ENCODE assay signal across 26 mouse cellular contexts in genomic region chr2:49789078-49789477, GRCm38 (mm10). TPM values are rescaled to one million over a fixed set of nuclear protein-coding genes. Genes with fewer than 3 reads are reported as not detected.
DNase-seq lines count a peak whose midpoint lies in the region; ATAC-seq lines count a peak whose summit lies in the region.
"Had no signal": no experiment of that assay in that cellular context is flagged by ENCODE, and none has a peak within 500 bp of the region (broad histone marks: within the 10 kb centered on the region; RNA-seq: fewer than 3 reads in every experiment).

No protein-coding gene starts in this region.

- 69% methylated on average over 6 of the region's 6 CpGs for WGBS in embryonic facial prominence, embryonic 15.5 days
- WGBS in embryonic facial prominence, embryonic 10.5 days: 81% methylated on average over 6 of the region's 6 CpGs
- 38% methylated on average over 6 of the region's 6 CpGs for WGBS in heart, embryonic 15.5 days
- WGBS in limb, embryonic 12.5 days: 81% methylated on average over 6 of the region's 6 CpGs
- WGBS in limb, embryonic 10.5 days: 86% methylated on average over 6 of the region's 6 CpGs
- WGBS in stomach, embryonic 15.5 days: 68% methylated on average over 6 of the region's 6 CpGs

- no peak overlapping the region for H3K9ac ChIP-seq in embryonic facial prominence, embryonic 15.5 days
- H3K9ac ChIP-seq in heart, embryonic 15.5 days: no peak overlapping the region
- H3K9ac ChIP-seq in limb, embryonic 12.5 days (replicated peaks): no peak overlapping the region
- no peak overlapping the region for H3K9ac ChIP-seq in stomach, embryonic 15.5 days
- H3K9ac ChIP-seq: hindbrain, embryonic 12.5 days; limb, embryonic 15.5 days; liver, embryonic 14.5 days; lung, embryonic 14.5 days; midbrain, embryonic 13.5 days; neural tube, embryonic 12.5 days had no signal

- 0 out of 2 replicates have a peak overlapping the region, but pooled peaks have one; percentile 98 for H3K4me2 ChIP-seq in embryonic facial prominence, embryonic 15.5 days (replicated peaks)
- H3K4me2 ChIP-seq in heart, embryonic 15.5 days: peak overlapping the region; percentile 99
- H3K4me2 ChIP-seq in limb, embryonic 12.5 days: peak overlapping the region; percentile 99; the same call in 1 of the 2 replicates
- H3K4me2 ChIP-seq in stomach, embryonic 15.5 days: peak overlapping the region; percentile 82; the same call in 1 of the 2 replicates

- H3K4me3 ChIP-seq in embryonic facial prominence, embryonic 15.5 days (replicated peaks): no peak overlapping the region
- H3K4me3 ChIP-seq in embryonic facial prominence, embryonic 10.5 days: no peak overlapping the region
- H3K4me3 ChIP-seq in heart, embryonic 15.5 days: no peak overlapping the region
- H3K4me3 ChIP-seq in limb, embryonic 12.5 days (replicated peaks): no peak overlapping the region
- H3K4me3 ChIP-seq in limb, embryonic 10.5 days: no peak overlapping the region
- peak overlapping the region; percentile 57; the same call in 1 of the 2 replicates for H3K4me3 ChIP-seq in stomach, embryonic 15.5 days (replicated peaks)
- H3K4me3 ChIP-seq: hindbrain, embryonic 12.5 days; layer of hippocampus, adult 2 months; megakaryocyte, embryonic 14.5 days; midbrain, embryonic 13.5 days; neural tube, embryonic 12.5 days had no signal

- peaks cover 20% of the 10 kb centered on the region for H3K27me3 ChIP-seq in embryonic facial prominence, embryonic 15.5 days
- peaks cover 59% of the 10 kb centered on the region for H3K27me3 ChIP-seq in embryonic facial prominence, embryonic 10.5 days (replicated peaks; ENCODE audit: low read depth, poor library complexity, severe bottlenecking)
- H3K27me3 ChIP-seq in heart, embryonic 15.5 days: peaks cover 52% of the 10 kb centered on the region
- peaks cover 50% of the 10 kb centered on the region for H3K27me3 ChIP-seq in limb, embryonic 12.5 days
- H3K27me3 ChIP-seq in limb, embryonic 10.5 days (ENCODE audit: low read depth, poor library complexity, severe bottlenecking): peaks cover 57% of the 10 kb centered on the region
- no peaks in the 10 kb centered on the region for H3K27me3 ChIP-seq in stomach, embryonic 15.5 days (replicated peaks)

- H3K9me3 ChIP-seq in embryonic facial prominence, embryonic 15.5 days (replicated peaks): no peaks in the 10 kb centered on the region
- no peaks in the 10 kb centered on the region for H3K9me3 ChIP-seq in embryonic facial prominence, embryonic 10.5 days
- H3K9me3 ChIP-seq in heart, embryonic 15.5 days (replicated peaks): no peaks in the 10 kb centered on the region
- H3K9me3 ChIP-seq in limb, embryonic 12.5 days: no peaks in the 10 kb centered on the region
- no peaks in the 10 kb centered on the region for H3K9me3 ChIP-seq in limb, embryonic 10.5 days (replicated peaks)
- no peaks in the 10 kb centered on the region for H3K9me3 ChIP-seq in stomach, embryonic 15.5 days
- H3K9me3 ChIP-seq: hindbrain, embryonic 12.5 days; limb, embryonic 15.5 days; midbrain, embryonic 13.5 days; neural tube, embryonic 12.5 days had no signal

- no peaks in the 10 kb centered on the region for H3K36me3 ChIP-seq in embryonic facial prominence, embryonic 15.5 days
- H3K36me3 ChIP-seq in embryonic facial prominence, embryonic 10.5 days (replicated peaks): no peaks in the 10 kb centered on the region
- H3K36me3 ChIP-seq in heart, embryonic 15.5 days: no peaks in the 10 kb centered on the region
- no peaks in the 10 kb centered on the region for H3K36me3 ChIP-seq in limb, embryonic 12.5 days
- H3K36me3 ChIP-seq in limb, embryonic 10.5 days: no peaks in the 10 kb centered on the region
- H3K36me3 ChIP-seq in stomach, embryonic 15.5 days: no peaks in the 10 kb centered on the region
- H3K36me3 ChIP-seq: hindbrain, embryonic 12.5 days; limb, embryonic 15.5 days; midbrain, embryonic 13.5 days; neural tube, embryonic 12.5 days had no signal

- no peak for DNase-seq in embryonic facial prominence, embryonic 10.5 days (ENCODE audit: low spot score)
- DNase-seq in heart, postnatal 14 days: no peak
- DNase-seq in limb, embryonic 10.5 days (ENCODE audit: low spot score): no peak
- DNase-seq in ovary, postnatal 14 days (ENCODE audit: low spot score): no peak
- DNase-seq: cerebellum, adult 2 months; gastrocnemius, postnatal 25 days; kidney, adult 2 months; kidney, postnatal 14 days; layer of hippocampus, postnatal 36 days; lung, embryonic 14.5 days; lung, postnatal 36 days; right cerebral cortex, postnatal 14 days; thymus, postnatal 25 days had no signal

- no peak for ATAC-seq in embryonic facial prominence, embryonic 15.5 days (ENCODE audit: insufficient number of reproducible peaks, low FRiP score, low TSS enrichment, low read depth)
- peak; percentile 19; the same call in 1 of the 2 replicates for ATAC-seq in heart, embryonic 15.5 days (replicated peaks; ENCODE audit: insufficient number of reproducible peaks, insufficient read depth, low FRiP score, low read depth)
- no peak for ATAC-seq in limb, embryonic 12.5 days (ENCODE audit: insufficient number of reproducible peaks, insufficient read depth, low FRiP score, low TSS enrichment, low read depth)
- no peak for ATAC-seq in stomach, embryonic 15.5 days (ENCODE audit: insufficient read depth, low FRiP score, low read depth)
- ATAC-seq: inflammation-experienced regulatory T-cells, adult 6 months had no signal

- H3K27ac ChIP-seq in embryonic facial prominence, embryonic 15.5 days (replicated peaks): no peak overlapping the region
- no peak overlapping the region for H3K27ac ChIP-seq in embryonic facial prominence, embryonic 10.5 days (replicated peaks)
- H3K27ac ChIP-seq in heart, embryonic 15.5 days: no peak overlapping the region
- no peak overlapping the region for H3K27ac ChIP-seq in limb, embryonic 12.5 days
- no peak overlapping the region for H3K27ac ChIP-seq in limb, embryonic 10.5 days
- H3K27ac ChIP-seq in stomach, embryonic 15.5 days: no peak overlapping the region
- H3K27ac ChIP-seq: hindbrain, embryonic 12.5 days; layer of hippocampus, adult 2 months; limb, embryonic 15.5 days; liver, embryonic 14.5 days; midbrain, embryonic 13.5 days; neural tube, embryonic 12.5 days had no signal

- H3K4me1 ChIP-seq in embryonic facial prominence, embryonic 15.5 days: peaks cover 7% of the 10 kb centered on the region; the same call in 1 of the 2 replicates
- H3K4me1 ChIP-seq in embryonic facial prominence, embryonic 10.5 days: peaks cover 16% of the 10 kb centered on the region
- H3K4me1 ChIP-seq in heart, embryonic 15.5 days (replicated peaks): peaks cover 31% of the 10 kb centered on the region
- H3K4me1 ChIP-seq in limb, embryonic 12.5 days (replicated peaks): peaks cover 23% of the 10 kb centered on the region
- H3K4me1 ChIP-seq in limb, embryonic 10.5 days: peaks cover 20% of the 10 kb centered on the region
- H3K4me1 ChIP-seq in stomach, embryonic 15.5 days: 0 out of 2 replicates have a peak, but pooled peaks cover 8% of the 10 kb centered on the region

- intact Hi-C loops in heart, postnatal 14 days (cut with DNase I): no loop called here

RNA-seq across cellular contexts. Expression of gene Lypd6b, which starts 1.6 kb away (rescaled TPM):
- 12.0 and 12.5 TPM in 2 replicates for polyA plus RNA-seq in embryonic facial prominence, embryonic 15.5 days (2015; fragmentation: Nextera tagmentation; extraction: Ambion mirVana)
- 2.9 and 3.9 TPM in 2 replicates for polyA plus RNA-seq in embryonic facial prominence, embryonic 10.5 days (2016; fragmentation: Nextera tagmentation; extraction: Ambion mirVana)
- 1.0 and 2.8 TPM in 2 replicates for polyA plus RNA-seq in heart, embryonic 15.5 days (2015; fragmentation: Nextera tagmentation; extraction: Ambion mirVana)
- under 1 TPM; 0.12 to 0.29 TPM for total RNA-seq in heart, postnatal 14 days (2021)
- polyA plus RNA-seq in limb, embryonic 12.5 days (2016; fragmentation: Nextera tagmentation; extraction: Ambion mirVana): 7.2 and 7.3 TPM in 2 replicates
- polyA plus RNA-seq in limb, embryonic 10.5 days (2016; fragmentation: Nextera tagmentation; extraction: Ambion mirVana): 3.8 and 3.9 TPM in 2 replicates
- polyA plus RNA-seq in stomach, embryonic 15.5 days (2015; fragmentation: Nextera tagmentation; extraction: Ambion mirVana): 18.0 and 18.1 TPM in 2 replicates
- total RNA-seq: gastrocnemius, postnatal 25 days; heart, postnatal 25 days had no signal
